Mouse (Mus musculus) gastrocnemius, postnatal 4 days (tissue): Measurements from ENCODE around the gene Gm5294. TPM values are rescaled to one million over a fixed set of nuclear protein-coding genes. Genes with fewer than 3 reads are reported as not detected.

Experiments used
- DNase-seq, 2 experiments: peaks; one replicate each; pipeline ENCODE4 v3.0.0; 2021 to 2022; ENCODE audit warnings: low spot score in 2 of 2, mixed read lengths in 2 of 2
- total RNA-seq, 2 experiments: library from RNA; stranded (reverse); gene quantifications; 2 replicates each; pipeline ENCODE4 v1.2.3; 2021

Gene Gm5294
- total RNA-seq, 2 experiments from 2014 or later: not detected

DNA sequence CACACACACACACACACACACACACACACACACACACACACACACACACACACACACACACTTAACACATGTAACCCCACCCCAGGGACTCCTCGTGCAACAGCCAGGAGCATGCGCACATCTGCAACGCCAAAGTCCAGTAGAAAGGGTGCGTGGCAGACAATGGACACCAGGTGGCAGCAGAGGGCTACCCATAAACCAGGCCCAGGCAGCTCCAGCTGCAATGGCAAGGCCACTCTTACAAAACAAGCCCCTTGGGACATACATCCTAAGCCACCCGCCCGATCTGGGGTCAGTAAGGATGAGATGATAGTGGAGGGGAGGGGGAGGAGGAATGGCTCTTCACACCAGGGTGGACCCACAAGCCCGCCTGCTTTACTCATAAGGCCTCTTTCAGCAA is 28.2 kb downstream of the Gm5294 start:
- peak; percentile 76 to 84 for DNase-seq

GRCm38 (mm10) chr5:138849682-138850461 is 30.0 kb downstream of the Gm5294 start:
- no peak for DNase-seq

- DNase-seq: no peak
These were observed 30.6 kb downstream of the Gm5294 start for GRCm38 (mm10) chr5:138850462-138850844.

DNA sequence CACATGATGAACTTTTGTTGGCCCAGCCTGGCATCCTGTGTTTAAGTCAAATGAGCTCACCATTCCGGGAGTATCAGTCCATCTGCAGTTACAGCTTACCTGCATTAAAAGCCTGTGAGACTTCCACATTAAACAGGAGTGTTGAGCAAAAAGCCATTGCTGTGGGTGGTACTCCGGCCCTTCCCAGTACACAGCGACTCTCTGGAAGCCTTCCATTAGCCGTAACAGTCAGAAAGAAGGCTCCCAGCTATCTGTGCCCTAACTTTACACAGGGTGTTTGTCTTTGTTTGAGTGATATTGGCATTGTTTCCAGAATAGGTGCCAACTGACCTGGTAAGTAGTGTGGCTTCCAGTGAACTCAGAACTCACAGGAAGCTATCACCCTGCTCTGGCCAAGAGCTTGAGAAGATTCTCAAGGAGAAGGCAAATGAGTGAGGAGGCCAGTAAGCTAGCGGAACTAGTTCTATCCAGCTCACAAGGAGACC is 31.5 kb downstream of the Gm5294 start:
- DNase-seq: no peak

DNA sequence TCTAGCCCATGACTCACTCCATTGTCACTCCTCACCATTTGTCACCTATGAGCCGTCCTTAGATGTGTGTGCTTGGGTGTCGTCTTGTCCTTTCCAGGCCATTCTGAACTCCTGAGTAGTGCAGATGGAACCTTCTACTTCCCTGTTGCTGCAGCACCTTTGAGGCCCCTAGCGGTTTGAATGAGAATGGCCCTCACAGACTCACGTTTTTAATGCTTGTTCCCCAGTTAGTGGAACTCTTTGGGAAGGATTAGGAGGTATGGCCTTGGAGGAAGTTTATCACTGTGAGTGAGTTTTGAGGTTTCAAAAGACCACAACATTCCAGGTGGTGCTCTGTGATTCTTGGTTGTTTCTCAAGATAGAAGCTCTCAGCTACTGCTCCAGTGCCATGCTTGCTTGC is 32.3 kb downstream of the Gm5294 start:
- DNase-seq: no peak

DNA sequence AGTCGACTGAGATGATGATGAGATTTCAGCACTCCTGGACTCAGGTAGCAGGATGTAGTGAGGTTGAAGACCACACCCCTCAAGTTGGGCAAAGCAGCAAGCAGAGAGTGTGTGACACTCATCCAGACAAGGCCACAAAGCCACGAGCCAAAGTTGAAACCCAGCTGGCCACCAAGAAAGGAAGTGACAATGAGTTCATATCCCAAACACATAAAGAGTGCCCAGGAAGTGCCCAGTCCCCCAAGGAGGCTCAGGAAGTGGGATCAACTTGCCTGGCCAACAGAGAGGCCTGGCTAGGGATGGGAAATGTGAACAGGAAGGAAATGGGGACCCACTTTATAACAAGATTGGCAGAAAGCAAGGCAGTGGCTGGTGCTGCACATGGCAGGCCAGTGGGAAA is 33.5 kb downstream of the Gm5294 start:
- DNase-seq: no peak

- DNase-seq: peak; percentile 54 to 77
These were observed 37.2 kb downstream of the Gm5294 start for GRCm38 (mm10) chr5:138857010-138857617.

GRCm38 (mm10) chr5:138857811-138858251 is 38.0 kb downstream of the Gm5294 start:
- DNase-seq: peak in 1 of 2 experiments; percentile 26

DNA sequence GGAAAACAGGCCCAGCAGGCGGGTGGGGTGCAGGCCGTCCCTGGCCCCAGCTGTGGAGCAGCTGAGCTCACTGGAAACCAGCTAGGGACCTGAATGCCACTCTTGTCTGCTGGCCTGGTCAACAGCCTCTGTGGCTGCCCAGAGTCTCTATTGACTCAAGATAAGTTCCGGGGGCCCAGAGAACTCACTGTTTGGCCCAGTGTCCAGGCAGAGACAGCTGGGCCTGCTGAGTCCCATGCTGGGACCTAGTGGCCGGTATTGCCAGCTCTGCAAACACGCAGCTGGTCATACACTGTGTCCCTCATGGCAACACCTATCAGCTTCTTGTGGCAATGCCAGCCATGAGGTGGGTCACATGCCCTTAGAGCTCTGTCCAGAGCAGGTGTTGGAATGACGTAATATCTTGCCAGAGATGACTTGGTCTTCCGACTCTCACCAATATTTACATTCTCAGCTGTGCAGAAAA is 43.8 kb downstream of the Gm5294 start:
- peak in 1 of 2 experiments; percentile 31 for DNase-seq

DNA sequence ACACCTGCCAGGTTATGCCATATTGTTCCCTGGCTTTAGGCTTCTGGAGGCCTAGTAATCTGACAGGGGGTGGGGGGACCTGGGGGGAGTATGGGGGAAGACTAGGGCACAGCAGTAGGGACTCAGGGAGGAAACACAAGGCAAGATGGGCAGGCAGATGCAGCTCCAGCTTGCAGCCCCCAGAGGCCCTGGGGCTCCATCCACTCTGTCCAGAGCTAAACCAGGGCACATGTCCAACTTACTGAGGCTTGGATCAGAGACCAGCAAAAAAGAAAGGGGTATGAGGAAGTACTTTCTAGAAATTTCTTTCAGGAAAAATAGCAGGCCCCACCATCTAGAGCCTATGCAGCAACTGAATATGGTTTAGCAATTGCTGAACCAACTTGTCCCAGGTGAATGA is 44.3 kb downstream of the Gm5294 start:
- DNase-seq: no peak

- DNase-seq: no peak
These were observed 45.0 kb downstream of the Gm5294 start for GRCm38 (mm10) chr5:138864880-138865279.

GRCm38 (mm10) chr5:138865637-138866036 is 45.8 kb downstream of the Gm5294 start:
- no peak for DNase-seq

Other genes starting within 250 kb of the Gm5294 start
- gene Zfp68, start 200.3 kb upstream of the Gm5294 start, total RNA-seq: 10 to 100 TPM; 28.6 to 32.6 TPM
- gene A430033K04Rik, start 197.2 kb upstream of the Gm5294 start, total RNA-seq: 1 to 10 TPM; 6.7 to 7.3 TPM
- 10 to 100 TPM; 27.9 to 28.9 TPM for gene Fam20c, start 65.6 kb upstream of the Gm5294 start, total RNA-seq
- gene Pdgfa, start 177.3 kb downstream of the Gm5294 start, total RNA-seq: 10 to 100 TPM; 39.3 to 39.7 TPM